Mouse (Mus musculus): ENCODE results near the gene Hist1h3c.

GRCm38 (mm10) chr13:23739069-23739921 is 6.1 kb downstream of the Hist1h3c start:
- TF ChIP-seq POLR2A (IDR thresholded peaks at IDR 0.05; ENCODE audit: extremely low read depth, insufficient read depth, low read length) (peak; percentile 57; the same call in 1 of the 2 replicates), CTCF (IDR thresholded peaks at IDR 0.05; ENCODE audit: extremely low read depth, insufficient read depth, low read length) (no peak)

All from cortical plate, adult 2 months (tissue).